Mouse (Mus musculus) midbrain, embryonic 11.5 days (tissue): ENCODE measurements around the gene Mnat1. TPM values are rescaled to one million over a fixed set of nuclear protein-coding genes. Genes with fewer than 3 reads are reported as not detected.

Experiments used
- ATAC-seq: fragments of 200-750 bp; cut with Nextera tagmentation; 2 replicates; pipeline ENCODE4 v1.8.0; 2017; ENCODE audit warnings: moderate TSS enrichment, moderate library complexity; ENCODE audit not compliant: low FRiP score
- DNase-seq: peaks from one replicate; pipeline ENCODE4 v3.0.0; 2015; ENCODE audit warnings: low spot score; ENCODE audit errors: missing footprints
- H3K27ac ChIP-seq: fragments of 300-500 bp; sonication (generic); 2 replicates; pipeline ENCODE4 v1.5.1; 2014; ENCODE audit warnings: low read depth, low read length
- H3K27me3 ChIP-seq: fragments of 300-500 bp; sonication (generic); 2 replicates; pipeline ENCODE4 v1.6.1; 2014; ENCODE audit warnings: mild to moderate bottlenecking, low read length, moderate library complexity, mixed read lengths; ENCODE audit not compliant: control insufficient read depth, insufficient read depth
- H3K36me3 ChIP-seq: fragments of 300-500 bp; sonication (generic); 2 replicates; pipeline ENCODE4 v1.6.1; 2014; ENCODE audit warnings: mild to moderate bottlenecking, low read length, moderate library complexity, mixed read lengths; ENCODE audit not compliant: control insufficient read depth, insufficient read depth
- H3K4me1 ChIP-seq: fragments of 300-500 bp; sonication (generic); 2 replicates; pipeline ENCODE4 v1.6.1; 2014; ENCODE audit warnings: low read length; ENCODE audit not compliant: control insufficient read depth, insufficient read depth
- H3K4me2 ChIP-seq: fragments of 300-500 bp; sonication (generic); 2 replicates; pipeline ENCODE4 v1.6.1; 2014; ENCODE audit warnings: mild to moderate bottlenecking, moderate library complexity
- H3K4me3 ChIP-seq: fragments of 300-500 bp; sonication (generic); 2 replicates; pipeline ENCODE4 v1.5.1; 2014; ENCODE audit warnings: low read depth, low read length
- H3K9ac ChIP-seq: fragments of 300-500 bp; sonication (generic); 2 replicates; pipeline ENCODE4 v1.6.1; 2014; ENCODE audit warnings: low read length
- H3K9me3 ChIP-seq: fragments of 300-500 bp; sonication (generic); 2 replicates; pipeline ENCODE4 v1.6.1; 2016; ENCODE audit warnings: low read length; ENCODE audit not compliant: control insufficient read depth
- WGBS: fragments of 180-500 bp; shearing (Covaris S2); extraction: QIAGEN DNeasy Blood & Tissue Kit; methylation state at CpG from one replicate; pipeline ENCODE4 v1.1.7; 2014; 5-methylcytosine and 5-hydroxymethylcytosine counted together
- polyA plus RNA-seq: library from polyadenylated mRNA; unstranded; fragments of >200 nt; fragmentation: Nextera tagmentation; extraction: Ambion mirVana; gene quantifications from 2 replicates; pipeline ENCODE4 v1.2.1, GENCODE M21; 2014

The Mnat1 gene
- polyA plus RNA-seq, 1 experiment from 2014 or later = 36.8 TPM

GRCm38 (mm10) chr12:73300531-73300930 lies 177.0 kb downstream of the Mnat1 start:
- no peak for DNase-seq
- Histone ChIP-seq H3K4me3 (no peak overlapping the region), H3K27ac (no peak overlapping the region), H3K36me3 (no peaks in the 10 kb centered on the region), H3K9ac (no peak overlapping the region), H3K9me3 (no peaks in the 10 kb centered on the region), H3K4me2 (no peak overlapping the region), H3K27me3 (no peaks in the 10 kb centered on the region), H3K4me1 (no peaks in the 10 kb centered on the region; the same call in 1 of the 2 replicates)
- ATAC-seq = no peak
- WGBS = 91% methylated on average over 2 of the region's 2 CpGs

GRCm38 (mm10) chr12:73304636-73305035 lies 181.1 kb downstream of the Mnat1 start:
- no peaks in the 10 kb centered on the region for H3K27me3 ChIP-seq
- no peak overlapping the region for H3K9ac ChIP-seq
- no peak overlapping the region for H3K27ac ChIP-seq
- H3K36me3 ChIP-seq = no peaks in the 10 kb centered on the region
- no peaks in the 10 kb centered on the region for H3K9me3 ChIP-seq
- ATAC-seq (no peak), DNase-seq (no peak)
- H3K4me2 ChIP-seq = no peak overlapping the region
- H3K4me1 ChIP-seq = no peaks in the 10 kb centered on the region
- H3K4me3 ChIP-seq = no peak overlapping the region
- 93% methylated on average over 4 of the region's 4 CpGs for WGBS

GRCm38 (mm10) chr12:73307750-73308149 lies 184.2 kb downstream of the Mnat1 start:
- Histone ChIP-seq H3K4me1 (no peaks in the 10 kb centered on the region), H3K36me3 (no peaks in the 10 kb centered on the region), H3K4me2 (no peak overlapping the region), H3K27me3 (no peaks in the 10 kb centered on the region), H3K9me3 (no peaks in the 10 kb centered on the region), H3K9ac (no peak overlapping the region), H3K4me3 (no peak overlapping the region), H3K27ac (no peak overlapping the region)
- WGBS = 94% methylated on average over 4 of the region's 4 CpGs
- DNase-seq (no peak), ATAC-seq (no peak)

DNA sequence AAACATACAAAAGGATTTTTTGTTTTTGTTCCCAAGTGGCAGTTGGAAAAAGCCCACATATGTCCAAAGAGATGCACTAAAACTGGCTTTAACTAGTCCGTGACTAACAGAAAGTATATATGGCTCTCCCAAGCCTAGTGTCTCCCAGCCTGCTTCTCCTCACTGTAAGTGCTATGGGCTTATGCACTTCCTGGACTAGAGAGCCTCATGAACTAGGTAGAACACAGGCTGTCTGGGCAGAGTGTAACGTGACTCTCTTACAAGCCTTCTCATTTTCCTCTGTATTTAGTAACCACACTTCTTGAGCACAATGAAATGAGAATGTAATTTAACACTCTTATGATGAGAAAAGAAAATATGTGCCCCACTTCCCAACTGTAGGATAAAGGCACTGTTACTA lies 185.2 kb downstream of the Mnat1 start:
- 95% methylated on average over 2 of the region's 2 CpGs for WGBS
- ATAC-seq (no peak), DNase-seq (no peak)
- Histone ChIP-seq H3K9me3 (no peaks in the 10 kb centered on the region), H3K27me3 (no peaks in the 10 kb centered on the region), H3K4me3 (no peak overlapping the region), H3K9ac (no peak overlapping the region), H3K4me1 (no peaks in the 10 kb centered on the region), H3K4me2 (no peak overlapping the region), H3K27ac (no peak overlapping the region), H3K36me3 (no peaks in the 10 kb centered on the region)

- peaks cover 2% of the 10 kb centered on the region; the same call in 1 of the 2 replicates for H3K4me1 ChIP-seq
- H3K9me3 ChIP-seq = no peaks in the 10 kb centered on the region
- 91% methylated on average over 7 of the region's 7 CpGs for WGBS
- no peak overlapping the region for H3K27ac ChIP-seq
- H3K4me3 ChIP-seq = no peak overlapping the region
- H3K4me2 ChIP-seq = no peak overlapping the region
- ATAC-seq (no peak), DNase-seq (no peak)
- no peaks in the 10 kb centered on the region for H3K27me3 ChIP-seq
- H3K9ac ChIP-seq = no peak overlapping the region
- H3K36me3 ChIP-seq = no peaks in the 10 kb centered on the region
These were observed 194.5 kb downstream of the Mnat1 start for GRCm38 (mm10) chr12:73317706-73318686.

Other genes with a start within 250 kb of the Mnat1 start
- 0.03 TPM in 1 of 2 replicates, not detected in the other for gene Six6, start 183.8 kb upstream of the Mnat1 start, polyA plus RNA-seq
- gene 4930447C04Rik, start 182.9 kb upstream of the Mnat1 start, polyA plus RNA-seq = 1.3 and 2.6 TPM in 2 replicates
- gene Six1, start 69.8 kb upstream of the Mnat1 start, polyA plus RNA-seq = 10.4 and 12.1 TPM in 2 replicates
- gene Six4, start 10.3 kb upstream of the Mnat1 start, polyA plus RNA-seq = 2.9 and 3.0 TPM in 2 replicates
- 18.3 and 23.2 TPM in 2 replicates for gene Trmt5, start 163.0 kb downstream of the Mnat1 start, polyA plus RNA-seq
- 8.0 and 8.4 TPM in 2 replicates for gene Slc38a6, start 163.1 kb downstream of the Mnat1 start, polyA plus RNA-seq